Mouse (Mus musculus): ENCODE results near the gene Tigd3. TPM values are rescaled to one million over a fixed set of nuclear protein-coding genes. Genes with fewer than 3 reads are reported as not detected.
"Not testable (repeated sequence)": the region's sequence is repeated elsewhere in the genome, so short reads cannot be mapped to it uniquely, and the experiment has no call there.

The Tigd3 gene
- polyA plus RNA-seq, 1 experiment = 0.57 TPM

- Histone ChIP-seq H3K36me3 (replicated peaks; ENCODE audit: low read length) (peaks cover 71% of the 10 kb centered on the region), H3K27me3 (replicated peaks) (no peaks in the 10 kb centered on the region), H3K9me3 (no peaks in the 10 kb centered on the region), H3K4me1 (peaks cover 70% of the 10 kb centered on the region), H3K4me3 (replicated peaks) (no peak overlapping the region)
- TF ChIP-seq GATA1 (IDR thresholded peaks at IDR 0.05; ENCODE audit: borderline replicate concordance, low read length) (no peak), FLI1 (IDR thresholded peaks at IDR 0.05; ENCODE audit: low read length) (no peak)
These were observed 13.3 kb upstream of the Tigd3 start for GRCm38 (mm10) chr19:5907275-5907674.

DNA sequence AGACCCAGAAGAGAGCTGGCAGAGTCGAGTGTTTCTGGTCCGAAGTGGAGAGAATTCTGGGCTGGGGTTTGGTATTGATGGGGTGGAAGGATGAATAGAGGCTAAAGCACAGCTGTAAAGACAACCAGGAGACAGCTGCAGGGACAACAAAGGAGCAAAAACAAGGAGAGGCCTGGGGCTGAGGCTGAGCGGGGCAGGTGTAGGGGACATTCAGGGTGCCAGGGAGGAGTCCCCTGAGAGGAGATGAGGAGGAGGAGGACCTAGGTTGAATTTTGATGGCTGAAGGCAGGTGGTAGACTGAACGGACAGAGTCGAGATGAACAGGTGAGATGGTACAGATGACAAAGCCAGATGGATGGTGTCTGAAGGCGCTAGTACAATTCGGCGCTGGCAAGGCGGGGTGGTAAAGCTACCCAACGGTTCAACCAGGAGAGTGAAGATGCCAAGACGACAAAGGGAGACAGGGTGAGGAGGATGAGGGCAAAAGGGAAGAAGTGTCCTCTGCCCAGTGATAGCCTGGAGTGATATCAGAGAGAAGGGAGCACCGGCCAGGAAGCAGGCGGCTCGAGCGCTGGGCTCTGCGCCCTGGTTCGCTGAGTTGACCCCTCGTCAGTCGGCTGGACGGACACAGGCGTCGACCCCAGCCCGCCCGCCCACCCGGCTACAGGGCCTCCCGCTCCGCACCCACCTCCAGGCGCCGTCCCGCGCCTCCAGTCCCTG, 507 bp downstream of the Tigd3 start:
- no peak for TF ChIP-seq FLI1 (IDR thresholded peaks at IDR 0.05; ENCODE audit: low read length)
- no peak for TF ChIP-seq GATA1 (IDR thresholded peaks at IDR 0.05; ENCODE audit: borderline replicate concordance, low read length)
- Histone ChIP-seq H3K4me3 (replicated peaks) (peak overlapping the region; percentile 90), H3K9me3 (no peaks in the 10 kb centered on the region), H3K36me3 (replicated peaks; ENCODE audit: low read length) (peaks cover 72% of the 10 kb centered on the region), H3K27me3 (replicated peaks) (no peaks in the 10 kb centered on the region), H3K4me1 (peaks cover 36% of the 10 kb centered on the region)

DNA sequence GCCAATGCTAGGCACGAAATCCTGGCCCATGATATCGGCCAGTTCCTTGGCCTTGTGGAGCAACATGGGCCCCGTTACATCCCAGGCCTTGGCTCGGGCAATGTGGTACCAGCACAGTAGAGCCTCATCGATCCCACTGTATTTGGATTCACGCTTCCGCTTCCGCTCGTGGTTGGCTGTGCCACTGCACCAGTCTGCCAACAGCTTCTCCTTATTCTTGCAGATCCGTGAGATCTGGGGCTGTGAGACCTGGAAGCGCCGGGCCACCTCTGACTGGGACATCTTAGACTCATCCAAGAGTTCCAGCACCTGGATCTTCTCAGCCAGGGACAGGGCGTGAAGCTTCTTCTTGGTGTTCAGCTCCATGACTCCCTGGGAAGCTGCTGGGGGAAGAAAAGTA, 1.2 kb downstream of the Tigd3 start:
- Histone ChIP-seq H3K36me3 (replicated peaks; ENCODE audit: low read length) (peaks cover 72% of the 10 kb centered on the region), H3K4me1 (peaks cover 38% of the 10 kb centered on the region), H3K4me3 (replicated peaks) (no peak overlapping the region), H3K27me3 (replicated peaks) (no peaks in the 10 kb centered on the region), H3K9me3 (no peaks in the 10 kb centered on the region)
- no peak for TF ChIP-seq FLI1 (IDR thresholded peaks at IDR 0.05; ENCODE audit: low read length)
- TF ChIP-seq GATA1 (IDR thresholded peaks at IDR 0.05; ENCODE audit: borderline replicate concordance, low read length) = no peak

DNA sequence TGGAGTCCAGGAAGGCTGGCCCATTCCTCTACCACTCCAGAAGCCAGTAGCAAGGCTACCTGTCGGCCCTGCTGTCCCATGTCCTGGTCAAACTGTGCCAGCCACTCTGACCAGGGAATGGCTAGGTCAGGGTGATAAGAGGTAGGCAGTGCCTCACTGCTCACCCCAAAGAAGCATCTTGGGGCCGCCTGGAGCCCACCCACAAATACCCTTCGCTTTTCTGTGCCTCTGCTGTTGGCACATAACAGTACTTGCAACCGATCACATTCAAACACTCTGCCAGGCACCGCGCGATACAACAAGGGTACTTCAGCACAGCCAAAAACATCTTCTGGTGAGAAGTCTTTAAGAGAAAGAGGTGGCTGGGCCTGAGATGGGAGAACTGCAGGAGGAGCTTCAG, 1.7 kb downstream of the Tigd3 start:
- H3K4me3 ChIP-seq (replicated peaks) = no peak overlapping the region
- peaks cover 67% of the 10 kb centered on the region for H3K36me3 ChIP-seq (replicated peaks; ENCODE audit: low read length)
- no peaks in the 10 kb centered on the region for H3K9me3 ChIP-seq
- TF ChIP-seq FLI1 (IDR thresholded peaks at IDR 0.05; ENCODE audit: low read length) = no peak
- TF ChIP-seq GATA1 (IDR thresholded peaks at IDR 0.05; ENCODE audit: borderline replicate concordance, low read length) = no peak
- peaks cover 41% of the 10 kb centered on the region for H3K4me1 ChIP-seq
- H3K27me3 ChIP-seq (replicated peaks) = no peaks in the 10 kb centered on the region

GRCm38 (mm10) chr19:5891521-5892258, 2.3 kb downstream of the Tigd3 start:
- peaks cover 67% of the 10 kb centered on the region for H3K36me3 ChIP-seq (replicated peaks; ENCODE audit: low read length)
- H3K27me3 ChIP-seq (replicated peaks) = no peaks in the 10 kb centered on the region
- peaks cover 47% of the 10 kb centered on the region for H3K4me1 ChIP-seq
- TF ChIP-seq FLI1 (IDR thresholded peaks at IDR 0.05; ENCODE audit: low read length) (no peak), GATA1 (IDR thresholded peaks at IDR 0.05; ENCODE audit: borderline replicate concordance, low read length) (no peak)
- no peak overlapping the region for H3K4me3 ChIP-seq (replicated peaks)
- no peaks in the 10 kb centered on the region for H3K9me3 ChIP-seq

DNA sequence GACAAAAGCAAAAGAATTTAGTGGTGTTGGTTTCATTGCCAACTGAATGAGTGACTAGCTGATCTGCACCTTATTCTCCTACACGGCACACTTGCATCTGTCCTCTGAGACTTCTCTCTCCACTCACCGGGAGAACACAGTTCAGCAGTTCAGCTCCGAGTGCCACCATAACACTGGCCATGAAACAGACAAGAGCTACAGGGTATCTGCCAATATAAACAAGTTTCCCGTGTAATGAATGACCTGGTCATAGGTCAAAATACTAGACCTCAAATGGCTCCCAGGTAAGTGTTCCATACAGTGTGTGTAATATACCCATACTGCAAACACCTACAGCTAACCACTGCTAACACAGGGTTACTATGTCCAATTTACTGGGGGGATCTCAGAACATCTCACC, 4.7 kb downstream of the Tigd3 start:
- Histone ChIP-seq H3K4me3 (replicated peaks) (no peak overlapping the region), H3K27me3 (replicated peaks) (no peaks in the 10 kb centered on the region), H3K36me3 (replicated peaks; ENCODE audit: low read length) (peaks cover 67% of the 10 kb centered on the region), H3K9me3 (no peaks in the 10 kb centered on the region), H3K4me1 (peaks cover 48% of the 10 kb centered on the region)
- no peak for TF ChIP-seq GATA1 (IDR thresholded peaks at IDR 0.05; ENCODE audit: borderline replicate concordance, low read length)
- no peak; the same call in 1 of the 2 replicates for TF ChIP-seq FLI1 (IDR thresholded peaks at IDR 0.05; ENCODE audit: low read length)

DNA sequence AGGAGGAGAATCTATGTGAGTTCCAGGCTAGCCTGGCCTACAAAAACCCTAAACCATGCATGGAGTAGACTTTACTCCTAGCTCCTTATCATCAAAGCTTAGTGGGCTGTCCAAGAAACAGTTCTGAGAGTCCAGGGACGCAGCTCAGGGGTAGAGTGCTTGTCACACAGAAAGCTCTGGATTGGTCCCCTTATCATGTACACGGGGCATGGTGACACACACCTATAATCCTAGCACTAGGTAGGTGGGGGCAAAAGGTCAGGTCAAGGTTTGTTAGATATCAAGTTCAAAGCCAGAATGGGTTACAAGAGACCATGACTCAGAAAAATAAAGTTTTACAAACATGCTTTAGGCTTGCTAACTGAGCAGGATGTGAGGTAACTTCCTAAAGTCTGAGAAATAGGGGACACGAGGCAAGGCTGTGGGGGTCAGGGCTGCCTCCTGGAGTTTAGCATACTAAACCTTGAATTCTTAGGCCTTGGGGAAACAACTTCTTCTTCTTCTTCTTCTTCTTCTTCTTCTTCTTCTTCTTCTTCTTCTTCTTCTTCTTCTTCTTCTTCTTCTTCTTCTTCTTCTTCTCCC, 6.6 kb downstream of the Tigd3 start:
- peaks cover 73% of the 10 kb centered on the region for H3K36me3 ChIP-seq (replicated peaks; ENCODE audit: low read length)
- no peaks in the 10 kb centered on the region for H3K27me3 ChIP-seq (replicated peaks)
- peaks cover 41% of the 10 kb centered on the region for H3K4me1 ChIP-seq
- TF ChIP-seq FLI1 (IDR thresholded peaks at IDR 0.05; ENCODE audit: low read length) = no peak
- TF ChIP-seq GATA1 (IDR thresholded peaks at IDR 0.05; ENCODE audit: borderline replicate concordance, low read length) = no peak
- H3K4me3 ChIP-seq (replicated peaks) = no peak overlapping the region
- no peaks in the 10 kb centered on the region for H3K9me3 ChIP-seq

DNA sequence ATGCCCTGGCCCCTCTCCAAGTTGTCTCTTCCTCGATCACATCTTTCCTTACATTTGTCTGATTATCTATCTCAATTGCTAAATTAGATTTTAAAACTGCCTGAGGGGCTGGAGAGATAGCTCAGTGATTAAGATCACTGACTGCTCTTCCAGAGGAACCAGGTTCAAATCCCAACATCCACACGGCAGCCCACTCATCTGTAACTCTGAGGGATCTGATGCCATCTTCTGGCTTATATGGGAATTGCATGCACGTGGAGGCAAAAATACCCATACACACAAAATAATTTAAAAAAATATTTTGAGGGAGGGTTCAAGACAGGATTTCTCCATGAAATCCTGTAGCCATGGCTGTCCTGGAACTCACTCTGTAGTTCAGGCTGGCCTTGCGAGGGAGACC, 8.1 kb downstream of the Tigd3 start:
- Histone ChIP-seq H3K36me3 (replicated peaks; ENCODE audit: low read length) (peaks cover 76% of the 10 kb centered on the region), H3K27me3 (replicated peaks) (no peaks in the 10 kb centered on the region), H3K4me1 (peaks cover 37% of the 10 kb centered on the region), H3K4me3 (replicated peaks) (no peak overlapping the region), H3K9me3 (no peaks in the 10 kb centered on the region)
- TF ChIP-seq GATA1 (IDR thresholded peaks at IDR 0.05; ENCODE audit: borderline replicate concordance, low read length) (no peak), FLI1 (IDR thresholded peaks at IDR 0.05; ENCODE audit: low read length) (no peak)

- Histone ChIP-seq H3K9me3 (no peaks in the 10 kb centered on the region), H3K4me1 (peaks cover 56% of the 10 kb centered on the region), H3K4me3 (replicated peaks) (no peak overlapping the region), H3K36me3 (replicated peaks; ENCODE audit: low read length) (peaks cover 83% of the 10 kb centered on the region), H3K27me3 (replicated peaks) (no peaks in the 10 kb centered on the region)
- TF ChIP-seq FLI1 (IDR thresholded peaks at IDR 0.05; ENCODE audit: low read length) = no peak
- TF ChIP-seq GATA1 (IDR thresholded peaks at IDR 0.05; ENCODE audit: borderline replicate concordance, low read length) = no peak
These were observed 10.0 kb downstream of the Tigd3 start for GRCm38 (mm10) chr19:5883935-5884334.

- H3K9me3 ChIP-seq; H3K4me3 ChIP-seq (replicated peaks); H3K27me3 ChIP-seq (replicated peaks): not testable (repeated sequence)
- H3K4me1 ChIP-seq = peaks cover 65% of the 10 kb centered on the region
- peaks cover 75% of the 10 kb centered on the region for H3K36me3 ChIP-seq (replicated peaks; ENCODE audit: low read length)
These were observed 11.9 kb downstream of the Tigd3 start for GRCm38 (mm10) chr19:5882079-5882478.
